Mouse (Mus musculus) embryonic facial prominence, embryonic 10.5 days (tissue): ENCODE data around the gene Cdh16. TPM values are rescaled to one million over a fixed set of nuclear protein-coding genes. Genes with fewer than 3 reads are reported as not detected.
"Not testable (repeated sequence)": the region's sequence is repeated elsewhere in the genome, so short reads cannot be mapped to it uniquely, and the experiment has no call there.

Source experiments
- DNase-seq: peaks from one replicate; pipeline ENCODE4 v3.0.0-alpha.2; 2017; ENCODE audit warnings: low spot score
- H3K27ac ChIP-seq: fragments of 300-500 bp; sonication (generic); replicated peaks from 2 replicates; pipeline ENCODE4 v1.5.1; 2016; ENCODE audit warnings: mild to moderate bottlenecking
- H3K27me3 ChIP-seq: fragments of 300-500 bp; sonication (generic); replicated peaks from 2 replicates; pipeline ENCODE4 v1.6.1; 2016; ENCODE audit warnings: low read depth, mild to moderate bottlenecking; ENCODE audit not compliant: poor library complexity, severe bottlenecking
- H3K36me3 ChIP-seq: fragments of 300-500 bp; sonication (generic); replicated peaks from 2 replicates; pipeline ENCODE4 v1.6.1; 2016; ENCODE audit warnings: mild to moderate bottlenecking, moderate library complexity
- H3K4me1 ChIP-seq: fragments of 300-500 bp; sonication (generic); 2 replicates; pipeline ENCODE4 v1.6.1; 2016
- H3K4me3 ChIP-seq: fragments of 300-500 bp; sonication (generic); 2 replicates; pipeline ENCODE4 v1.5.1; 2016; ENCODE audit warnings: mild to moderate bottlenecking, moderate library complexity
- H3K9me3 ChIP-seq: fragments of 300-500 bp; sonication (generic); 2 replicates; pipeline ENCODE4 v1.6.1; 2016; ENCODE audit warnings: mild to moderate bottlenecking
- WGBS: fragments of 180-500 bp; shearing (Covaris S2); methylation state at CpG from one replicate; pipeline ENCODE4 v1.1.7; 2016; 5-methylcytosine and 5-hydroxymethylcytosine counted together
- polyA plus RNA-seq: library from polyadenylated mRNA; unstranded; fragments of >200 nt; fragmentation: Nextera tagmentation; extraction: Ambion mirVana; gene quantifications from 2 replicates; pipeline ENCODE4 v1.2.1, GENCODE M21; 2016

Cdh16 gene
- polyA plus RNA-seq = not detected in 2 replicates

DNA sequence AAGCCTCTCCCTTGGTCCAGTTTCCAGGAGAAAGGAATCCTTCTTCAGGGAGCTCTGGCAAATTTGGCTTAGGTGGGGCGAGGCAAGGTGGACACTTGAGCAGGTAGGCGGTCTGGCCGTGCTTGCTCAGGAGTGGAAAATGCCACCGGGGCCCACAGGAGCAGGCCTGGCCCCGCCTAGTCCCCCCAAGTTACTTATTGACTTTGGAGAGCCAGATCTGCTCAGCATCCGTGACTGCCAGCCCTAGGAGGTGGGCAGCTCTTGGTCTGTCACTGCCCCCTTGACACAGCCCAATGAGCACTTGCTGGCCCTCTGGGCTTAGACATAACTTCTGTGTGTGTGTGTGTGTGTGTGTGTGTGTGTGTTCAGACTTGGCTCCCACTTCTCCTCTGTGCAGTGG, at the start of gene Cdh16:
Gene Cdh16, minus strand, starts transcription at position 236 of the 400 bp plus-strand sequence.
- Histone ChIP-seq H3K4me3 (no peak within 1 kb of the TSS), H3K9me3 (no peaks in the 10 kb centered on the region), H3K27me3 (peaks cover 12% of the 10 kb centered on the region), H3K36me3 (no peaks in the 10 kb centered on the region), H3K27ac (no peak within 1 kb of the TSS), H3K4me1 (no peaks in the 10 kb centered on the region)
- no peak for DNase-seq
- WGBS = 81% methylated on average over 6 of the region's 6 CpGs

- no peak overlapping the region for H3K4me3 ChIP-seq
- no peaks in the 10 kb centered on the region for H3K4me1 ChIP-seq
- H3K27me3 ChIP-seq = no peaks in the 10 kb centered on the region; the same call in 1 of the 2 replicates
- no peaks in the 10 kb centered on the region for H3K36me3 ChIP-seq
- WGBS = 79% methylated on average over 4 of the region's 4 CpGs
- H3K9me3 ChIP-seq = no peaks in the 10 kb centered on the region
- no peak overlapping the region for H3K27ac ChIP-seq
- no peak for DNase-seq
Measured at GRCm38 (mm10) chr8:104655614-104656013, 31.4 kb upstream of the Cdh16 start.

- no peaks in the 10 kb centered on the region for H3K4me1 ChIP-seq
- no peak overlapping the region for H3K4me3 ChIP-seq
- DNase-seq = peak; percentile 75
- no peaks in the 10 kb centered on the region for H3K36me3 ChIP-seq
- no peak overlapping the region for H3K27ac ChIP-seq
- 7% methylated on average over 3 of the region's 3 CpGs for WGBS
- no peaks in the 10 kb centered on the region; the same call in 1 of the 2 replicates for H3K27me3 ChIP-seq
- H3K9me3 ChIP-seq = no peaks in the 10 kb centered on the region
Measured at GRCm38 (mm10) chr8:104654984-104655383, 30.8 kb upstream of the Cdh16 start.

- WGBS = 77% methylated on average over 3 of the region's 3 CpGs
- H3K36me3 ChIP-seq, H3K27me3 ChIP-seq, H3K27ac ChIP-seq, DNase-seq, H3K4me3 ChIP-seq, H3K9me3 ChIP-seq: not testable (repeated sequence)
- H3K4me1 ChIP-seq = peaks cover 17% of the 10 kb centered on the region
Measured at GRCm38 (mm10) chr8:104644187-104644586, 20.0 kb upstream of the Cdh16 start.

- no peaks in the 10 kb centered on the region for H3K27me3 ChIP-seq
- no peaks in the 10 kb centered on the region for H3K9me3 ChIP-seq
- no peak for DNase-seq
- peaks cover 17% of the 10 kb centered on the region for H3K4me1 ChIP-seq
- H3K36me3 ChIP-seq = peaks cover 24% of the 10 kb centered on the region
- peak overlapping the region; percentile 88 for H3K27ac ChIP-seq
- peak overlapping the region; percentile 90 for H3K4me3 ChIP-seq
- WGBS = 70% methylated on average over 6 of the region's 6 CpGs
Measured at GRCm38 (mm10) chr8:104642324-104642654, 18.1 kb upstream of the Cdh16 start.

DNA sequence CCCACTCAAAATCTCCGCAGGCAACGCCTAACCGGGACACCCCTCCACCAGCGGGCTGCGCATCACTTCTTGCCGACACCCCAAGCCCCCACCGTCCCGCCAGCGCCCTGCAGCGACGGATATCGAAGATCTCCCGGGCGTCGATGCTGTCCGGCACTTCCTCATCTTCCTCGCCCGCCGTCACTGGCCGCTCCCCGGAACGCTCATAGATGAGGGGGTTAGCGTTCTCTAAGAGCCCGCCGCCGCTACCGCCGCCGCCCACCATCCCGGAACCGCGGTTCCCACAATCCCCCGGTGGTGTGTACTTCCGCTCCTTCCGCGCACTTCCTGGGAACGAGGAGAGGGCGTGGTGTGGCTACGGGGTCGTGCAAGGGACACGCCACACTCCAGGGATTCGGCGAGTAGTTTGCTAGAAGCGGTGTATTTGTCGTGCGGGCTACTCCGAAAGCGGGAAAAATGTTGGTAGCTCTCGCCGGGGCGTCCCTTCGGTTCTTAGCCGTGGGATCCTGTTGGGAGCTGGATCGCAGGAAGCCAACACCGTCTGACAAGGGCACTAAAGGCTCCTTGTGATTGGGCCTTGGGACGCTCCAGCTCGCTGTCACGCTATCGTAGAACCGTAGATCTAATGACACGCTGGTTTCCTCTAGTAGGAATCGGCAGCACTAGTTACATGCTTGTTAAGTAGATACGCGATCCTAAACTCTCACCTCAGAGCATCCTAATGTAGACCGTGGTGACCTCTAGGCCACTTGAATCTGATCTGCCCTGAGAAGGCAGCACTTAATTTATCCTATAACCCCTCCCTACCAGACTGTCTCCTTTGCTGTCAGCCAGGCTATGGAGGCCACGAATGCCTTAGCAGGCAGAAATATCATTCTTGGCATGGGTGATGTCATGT, 17.5 kb upstream of the Cdh16 start, which contains the start of gene Ciao2b:
Gene Ciao2b, minus strand, starts transcription at position 540 of the 898 bp plus-strand sequence.
- H3K27ac ChIP-seq = peak within 1 kb of the TSS; percentile 88
- H3K36me3 ChIP-seq = peaks cover 24% of the 10 kb centered on the region
- no peaks in the 10 kb centered on the region for H3K27me3 ChIP-seq
- H3K4me3 ChIP-seq = peak within 1 kb of the TSS; percentile 90
- H3K4me1 ChIP-seq = peaks cover 17% of the 10 kb centered on the region
- WGBS = under 1% methylated on average over 66 of the region's 66 CpGs
- H3K9me3 ChIP-seq = no peaks in the 10 kb centered on the region
- peak; percentile 90 for DNase-seq

DNA sequence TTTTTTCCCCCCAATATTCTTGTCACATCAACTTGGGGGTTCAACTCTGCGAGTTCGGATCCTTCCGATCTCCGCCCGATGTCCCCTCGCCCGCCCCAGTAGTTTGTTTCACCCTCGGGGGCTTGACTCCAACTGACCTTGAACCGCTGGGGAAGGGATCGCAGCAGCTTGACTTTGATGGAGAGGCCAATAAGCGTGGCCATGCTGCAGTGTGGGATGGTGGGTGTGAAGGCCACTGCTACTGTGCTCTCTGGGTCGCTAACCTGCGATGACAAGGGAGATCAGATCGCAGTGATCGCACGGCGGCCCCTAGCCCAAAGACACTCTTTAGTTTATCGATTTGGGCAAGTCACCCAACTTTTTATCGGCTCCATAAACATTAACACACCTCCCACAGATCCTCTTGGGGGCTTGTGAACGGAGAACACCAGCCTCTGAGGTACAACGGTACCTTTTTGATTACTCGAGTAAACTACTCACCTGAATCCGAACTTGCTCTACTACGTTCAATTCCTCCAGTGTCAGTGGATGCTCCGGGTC, 16.7 kb upstream of the Cdh16 start:
- Histone ChIP-seq H3K4me3 (peak overlapping the region; percentile 90), H3K36me3 (peaks cover 26% of the 10 kb centered on the region), H3K27ac (peak overlapping the region; percentile 88; the same call in 1 of the 2 replicates), H3K9me3 (no peaks in the 10 kb centered on the region), H3K4me1 (peaks cover 17% of the 10 kb centered on the region), H3K27me3 (no peaks in the 10 kb centered on the region)
- peak; percentile 8 for DNase-seq
- 10% methylated on average over 25 of the region's 25 CpGs for WGBS

DNA sequence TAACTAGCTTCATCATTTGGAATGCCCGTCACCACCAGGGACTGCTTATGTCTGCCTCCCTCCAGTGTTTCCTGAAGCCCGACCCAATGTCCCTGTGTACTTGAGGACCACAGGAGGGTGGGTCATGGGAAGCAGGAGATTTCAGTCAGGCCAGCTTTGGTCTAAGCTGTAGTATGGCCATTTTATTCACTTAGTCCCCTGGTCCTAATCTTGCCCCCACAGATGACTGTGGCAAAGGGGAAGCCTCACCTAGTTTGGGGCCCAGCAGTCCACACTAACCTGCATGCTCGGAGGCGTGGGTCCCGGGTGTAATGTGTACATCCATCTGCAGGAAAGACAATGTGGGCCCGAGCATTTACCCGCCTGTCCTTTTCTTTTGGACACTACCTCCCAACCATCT, 16.0 kb upstream of the Cdh16 start:
- DNase-seq = peak; percentile 5
- 88% methylated on average over 7 of the region's 7 CpGs for WGBS
- peak overlapping the region; percentile 90 for H3K4me3 ChIP-seq
- no peaks in the 10 kb centered on the region for H3K27me3 ChIP-seq
- H3K4me1 ChIP-seq = peaks cover 17% of the 10 kb centered on the region
- no peaks in the 10 kb centered on the region for H3K9me3 ChIP-seq
- peaks cover 32% of the 10 kb centered on the region for H3K36me3 ChIP-seq
- H3K27ac ChIP-seq = no peak overlapping the region

GRCm38 (mm10) chr8:104638010-104638409, 13.8 kb upstream of the Cdh16 start:
- no peak for DNase-seq
- no peaks in the 10 kb centered on the region for H3K27me3 ChIP-seq
- H3K4me3 ChIP-seq = no peak overlapping the region
- no peaks in the 10 kb centered on the region for H3K9me3 ChIP-seq
- peaks cover 21% of the 10 kb centered on the region for H3K4me1 ChIP-seq
- no peak overlapping the region for H3K27ac ChIP-seq
- H3K36me3 ChIP-seq = peaks cover 33% of the 10 kb centered on the region
- 87% methylated on average over 6 of the region's 6 CpGs for WGBS

DNA sequence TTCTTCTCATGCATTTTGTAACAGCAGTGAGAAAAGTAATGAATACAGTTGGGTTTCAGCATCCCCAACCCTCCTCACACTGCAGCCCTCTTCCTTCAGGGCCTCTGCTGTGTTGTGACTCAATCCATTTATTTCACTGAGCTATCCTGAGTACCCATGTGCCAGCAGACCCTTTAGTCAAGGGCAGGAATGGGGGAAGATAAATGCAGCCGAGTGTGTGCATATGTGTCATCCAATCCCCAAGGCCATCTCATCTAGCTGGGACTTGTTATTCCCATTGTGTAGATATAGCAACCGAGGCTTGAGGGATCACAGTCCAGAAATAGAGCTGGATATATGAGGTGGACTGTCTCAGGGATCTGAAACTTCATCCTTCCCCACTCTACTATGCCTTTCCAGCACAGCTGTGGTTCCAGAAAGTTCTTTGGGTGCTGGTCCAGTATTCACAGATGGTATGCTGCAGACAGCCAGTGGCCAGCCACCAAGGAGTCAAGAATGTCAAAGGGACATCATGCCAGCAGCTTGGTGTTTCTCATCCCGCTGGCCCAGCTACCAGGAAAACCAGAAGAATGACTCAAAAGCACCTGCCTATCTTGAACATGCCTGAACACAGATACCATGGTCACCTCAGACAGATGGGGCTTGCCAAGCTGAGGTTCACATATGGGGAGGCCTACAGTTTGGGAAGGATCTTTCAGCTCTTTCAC, 11.0 kb upstream of the Cdh16 start:
- Histone ChIP-seq H3K9me3 (no peaks in the 10 kb centered on the region), H3K4me1 (peaks cover 26% of the 10 kb centered on the region), H3K27ac (no peak overlapping the region), H3K36me3 (peaks cover 33% of the 10 kb centered on the region), H3K27me3 (peaks cover 25% of the 10 kb centered on the region), H3K4me3 (no peak overlapping the region)
- 91% methylated on average over 3 of the region's 3 CpGs for WGBS
- no peak for DNase-seq

DNA sequence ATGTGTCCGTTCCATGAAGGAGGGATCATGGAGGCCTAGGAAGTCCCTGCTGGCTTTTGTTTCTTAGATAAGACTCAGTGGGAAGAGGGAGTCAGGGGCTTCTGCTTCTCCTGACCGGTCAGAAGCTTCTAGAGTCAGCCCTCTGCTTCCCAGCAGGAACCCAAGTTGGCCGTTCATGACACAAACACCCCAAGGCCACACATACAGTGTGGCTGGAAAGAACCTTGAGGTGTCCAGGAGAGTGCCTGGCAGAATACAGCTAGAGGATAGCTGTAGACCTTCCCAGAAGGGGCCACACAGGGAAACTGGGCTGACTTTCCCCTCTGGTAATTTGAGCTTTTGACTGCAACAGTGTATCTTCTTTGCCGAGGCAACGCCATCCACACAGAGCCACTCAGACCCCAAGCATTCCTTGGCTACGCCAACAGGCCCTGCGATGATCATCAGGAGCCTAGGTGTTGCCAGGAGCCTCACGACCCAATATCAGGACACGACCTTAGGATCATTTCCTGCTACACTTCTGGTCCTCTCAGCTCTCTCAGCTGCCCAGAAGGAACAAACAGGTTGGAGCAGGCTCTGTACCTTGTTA, 9.1 kb upstream of the Cdh16 start:
- 64% methylated on average over 9 of the region's 9 CpGs for WGBS
- Histone ChIP-seq H3K4me3 (no peak overlapping the region), H3K27me3 (peaks cover 44% of the 10 kb centered on the region), H3K27ac (no peak overlapping the region), H3K9me3 (no peaks in the 10 kb centered on the region), H3K4me1 (peaks cover 24% of the 10 kb centered on the region), H3K36me3 (peaks cover 16% of the 10 kb centered on the region)
- DNase-seq = no peak

DNA sequence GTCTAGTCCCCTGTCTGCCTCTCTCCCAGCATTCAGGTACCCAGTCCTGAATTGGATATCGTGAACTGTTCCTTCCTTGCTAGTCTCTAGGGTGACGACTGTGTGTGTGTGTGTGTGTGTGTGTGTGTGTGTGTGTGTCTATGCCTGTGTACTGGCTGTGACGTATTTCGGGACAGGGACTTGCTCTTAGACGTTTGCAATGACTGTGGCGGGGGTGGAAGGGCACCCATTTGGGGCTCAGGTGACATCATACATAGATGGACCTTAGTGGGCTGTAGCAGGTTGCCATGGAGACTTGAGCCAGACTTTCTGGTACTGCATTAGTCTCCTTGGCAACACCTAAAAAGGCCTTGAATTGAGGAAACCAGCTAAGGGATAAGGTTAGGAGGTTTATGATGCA, 8.3 kb upstream of the Cdh16 start:
- peaks cover 47% of the 10 kb centered on the region for H3K27me3 ChIP-seq
- 67% methylated on average over 6 of the region's 6 CpGs for WGBS
- H3K27ac ChIP-seq = no peak overlapping the region
- no peak for DNase-seq
- peaks cover 24% of the 10 kb centered on the region for H3K4me1 ChIP-seq
- no peaks in the 10 kb centered on the region for H3K9me3 ChIP-seq
- H3K36me3 ChIP-seq = peaks cover 9% of the 10 kb centered on the region
- no peak overlapping the region for H3K4me3 ChIP-seq
